Mouse (Mus musculus) telencephalon, adult 2 months (tissue): Measurements from ENCODE around the gene Nr1i2.
"Not testable (repeated sequence)": the region's sequence is repeated elsewhere in the genome, so short reads cannot be mapped to it uniquely, and the experiment has no call there.

ENCODE experiments used
- DNase-seq: peaks from one replicate; pipeline ENCODE4 v3.0.0-alpha.2; 2011; ENCODE audit warnings: low read depth, low spot score

Nr1i2 gene

GRCm38 (mm10) chr16:38287762-38288161 is 6.9 kb downstream of the Nr1i2 start:
- DNase-seq = no peak

- no peak for DNase-seq
Observed at GRCm38 (mm10) chr16:38287357-38287756, 7.3 kb downstream of the Nr1i2 start.

GRCm38 (mm10) chr16:38286541-38286940 is 8.1 kb downstream of the Nr1i2 start:
- no peak for DNase-seq

DNA sequence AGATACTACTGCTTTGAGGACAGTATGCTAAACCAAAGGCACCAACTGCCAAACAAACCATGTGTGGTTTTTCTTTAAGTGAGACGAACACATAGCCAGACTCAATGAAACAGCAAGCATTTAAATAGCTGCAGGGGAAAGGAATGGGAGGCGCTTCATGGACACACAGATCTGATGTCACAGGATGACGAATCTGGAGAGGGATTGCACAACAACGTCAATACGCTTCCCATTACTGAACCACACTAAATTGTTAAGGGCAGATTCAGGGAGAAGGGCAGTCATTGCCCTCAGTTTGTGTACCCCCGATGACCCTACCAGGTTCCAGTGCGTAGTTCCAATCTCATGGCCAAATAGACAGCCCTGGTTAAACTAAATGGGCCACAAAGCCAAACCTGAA is 8.8 kb downstream of the Nr1i2 start:
- no peak for DNase-seq

DNA sequence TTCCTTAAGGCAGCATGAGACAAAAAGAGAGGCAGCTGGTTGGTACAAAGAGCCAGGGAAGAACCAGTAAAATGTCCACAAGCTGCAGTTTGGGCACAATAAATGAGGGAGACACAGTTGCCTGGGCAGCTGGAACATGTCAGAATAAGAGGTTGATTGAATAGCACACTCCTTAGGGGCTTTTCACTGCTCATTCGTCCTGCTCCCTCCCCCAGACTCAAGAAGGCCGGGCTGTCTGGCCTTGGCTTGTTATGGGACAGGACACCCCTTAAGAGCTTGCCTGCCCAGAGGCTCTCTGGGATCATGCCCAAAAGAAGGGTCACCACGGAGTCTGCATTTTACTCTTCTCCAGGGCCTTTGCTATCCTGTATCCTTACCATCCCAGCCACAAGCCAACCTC is 11.3 kb downstream of the Nr1i2 start:
- no peak for DNase-seq

DNA sequence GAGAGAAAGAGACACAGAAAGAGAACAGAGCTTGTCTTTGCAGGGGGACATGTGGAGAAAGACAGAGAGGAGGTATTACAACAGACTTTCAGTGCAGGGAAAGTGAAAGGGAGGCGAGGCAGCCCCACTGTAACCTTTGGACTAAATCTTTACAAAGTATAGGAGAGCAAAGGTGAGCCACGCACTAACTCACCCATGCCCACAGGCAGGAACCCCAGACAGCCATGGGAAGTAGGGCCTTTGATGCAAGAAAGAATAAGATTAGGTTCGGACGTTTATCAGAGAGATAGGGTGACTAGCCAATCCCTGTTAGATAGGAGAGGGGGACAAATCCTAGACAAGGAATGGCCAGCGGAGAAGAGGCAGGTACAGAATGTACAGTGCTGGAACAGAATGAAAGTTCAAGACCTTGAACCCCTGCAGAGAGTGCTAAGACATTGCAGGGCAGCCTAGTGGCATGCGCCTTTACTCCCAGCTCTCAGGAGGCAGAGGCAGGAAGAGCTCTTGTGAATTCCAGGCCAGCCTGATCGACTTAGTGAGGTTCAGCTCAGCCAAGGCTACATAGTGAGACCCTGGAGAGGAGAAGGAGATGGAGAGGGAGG is 12.0 kb downstream of the Nr1i2 start:
- no peak for DNase-seq

- no peak for DNase-seq
Observed at GRCm38 (mm10) chr16:38280951-38281350, 13.7 kb downstream of the Nr1i2 start.

DNA sequence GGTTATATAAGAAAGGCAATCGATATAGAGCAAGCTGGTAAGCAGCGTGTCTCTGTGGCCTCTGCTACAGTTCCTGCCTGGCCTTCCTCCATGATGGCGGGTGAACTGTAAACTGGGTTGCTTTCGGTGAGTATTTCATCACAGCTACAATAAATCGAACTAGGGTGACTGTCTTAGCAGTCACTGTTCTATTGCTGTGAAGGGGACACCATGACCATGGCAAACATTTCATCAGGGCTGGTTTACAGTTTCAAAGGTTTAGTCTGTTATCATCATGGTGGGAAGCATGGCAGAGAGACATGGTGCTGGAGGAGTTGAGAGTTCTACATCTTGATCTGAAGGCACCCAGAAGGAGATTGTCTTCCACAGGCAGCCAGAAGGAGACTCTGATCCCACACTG is 14.8 kb downstream of the Nr1i2 start:
- no peak for DNase-seq

GRCm38 (mm10) chr16:38274737-38275136 is 19.9 kb downstream of the Nr1i2 start:
- no peak for DNase-seq

DNA sequence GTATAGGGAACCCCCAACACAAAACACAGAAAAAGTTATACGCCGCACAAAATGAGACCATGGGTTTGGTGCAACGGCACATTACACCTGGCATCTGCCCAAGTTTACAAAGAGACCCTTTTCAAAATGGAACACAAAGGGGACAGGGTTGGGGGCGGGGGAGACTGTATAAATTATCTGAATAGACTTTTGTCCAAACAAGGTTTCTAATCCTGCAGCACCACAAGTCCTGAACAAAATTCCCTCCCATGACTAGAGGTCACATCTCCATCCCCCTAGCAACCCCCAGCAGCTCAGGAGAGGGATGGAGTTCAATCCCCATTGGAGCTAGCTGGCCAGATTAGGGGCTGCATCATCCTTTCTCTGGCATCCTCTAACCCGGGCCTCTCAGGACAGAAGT is 22.1 kb downstream of the Nr1i2 start:
- no peak for DNase-seq

GRCm38 (mm10) chr16:38271601-38272000 is 23.0 kb downstream of the Nr1i2 start:
- DNase-seq = no peak

GRCm38 (mm10) chr16:38255927-38256326 is 38.7 kb downstream of the Nr1i2 start:
- no peak for DNase-seq

GRCm38 (mm10) chr16:38255107-38255506 is 39.5 kb downstream of the Nr1i2 start:
- no peak for DNase-seq

DNA sequence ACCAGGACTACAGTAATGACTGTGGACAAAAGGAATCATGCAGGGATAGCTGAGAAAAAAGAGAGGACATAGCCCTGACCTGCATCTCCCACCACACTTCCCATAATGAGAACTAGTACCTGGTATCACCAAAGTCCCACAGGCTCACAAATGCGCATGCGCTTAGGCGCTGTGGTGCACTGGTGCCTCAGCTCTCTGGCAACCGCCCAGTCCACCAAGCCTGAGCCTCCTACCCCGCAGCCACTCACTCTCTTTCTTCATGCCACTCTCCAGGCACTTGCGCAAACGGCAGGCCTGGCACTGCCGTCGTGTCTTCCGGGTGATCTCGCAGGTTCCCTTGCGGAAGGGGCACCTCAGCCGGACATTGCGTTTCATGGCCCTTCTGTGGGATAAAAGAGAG is 40.6 kb downstream of the Nr1i2 start:
- DNase-seq = no peak

- no peak for DNase-seq
Observed at GRCm38 (mm10) chr16:38250467-38250866, 44.2 kb downstream of the Nr1i2 start.

- no peak for DNase-seq
Observed at GRCm38 (mm10) chr16:38248331-38248961, 46.2 kb downstream of the Nr1i2 start.

DNA sequence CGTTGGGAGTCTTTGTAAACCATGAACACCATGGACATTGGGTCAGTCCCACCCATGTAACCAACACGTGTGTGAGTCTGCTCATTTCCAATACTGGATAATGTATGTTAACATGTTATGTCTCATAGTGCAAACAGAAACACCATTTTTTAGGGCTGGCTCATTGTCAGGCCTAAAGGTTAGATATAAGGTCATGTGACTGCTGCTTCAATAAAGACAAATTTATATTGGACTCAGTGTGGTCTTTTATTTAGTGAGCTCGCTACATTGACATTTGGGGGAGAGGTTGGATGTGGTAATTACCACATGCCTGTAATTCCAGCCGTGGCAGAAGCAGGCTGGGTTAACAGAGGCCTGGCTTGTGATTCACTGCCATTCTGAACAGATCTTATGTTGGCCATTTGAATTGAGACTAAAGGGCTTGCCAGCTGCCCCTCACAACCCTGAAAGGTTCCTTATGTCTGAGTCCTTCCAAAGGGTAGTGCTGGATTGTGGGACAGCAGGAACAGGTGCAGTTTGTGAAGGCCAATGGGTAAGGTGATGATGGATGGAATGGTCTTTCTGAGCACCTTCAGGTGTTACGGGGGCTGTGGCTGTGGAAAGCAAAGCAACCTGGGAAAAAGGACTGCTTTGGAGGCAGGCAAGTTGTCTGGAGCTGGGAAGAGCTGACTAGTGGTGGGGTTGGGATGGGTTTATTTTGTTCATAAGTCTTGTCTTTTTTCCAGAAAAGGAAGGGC is 48.6 kb downstream of the Nr1i2 start:
- no peak for DNase-seq

GRCm38 (mm10) chr16:38245379-38245778 is 49.2 kb downstream of the Nr1i2 start:
- no peak for DNase-seq

DNA sequence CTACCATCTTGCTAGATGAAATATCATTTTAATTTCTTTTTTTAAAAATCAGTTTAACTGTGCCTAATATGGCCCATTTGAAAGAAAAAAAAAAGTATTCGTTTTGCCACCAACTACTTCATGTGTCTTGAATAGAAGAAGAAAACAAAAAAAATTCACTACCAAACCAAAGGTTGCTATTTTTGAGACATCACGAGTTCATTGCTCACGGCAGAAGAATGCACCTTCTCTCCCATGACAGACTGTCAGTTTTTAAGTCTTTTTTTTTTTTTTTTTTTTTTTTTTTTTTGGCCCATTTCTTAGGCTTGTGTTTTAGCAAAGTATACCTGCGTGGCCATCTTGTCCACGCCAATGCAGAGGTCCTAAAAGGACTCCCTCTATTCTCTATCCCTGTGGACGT is 50.5 kb downstream of the Nr1i2 start:
- DNase-seq = no peak

GRCm38 (mm10) chr16:38240167-38240566 is 54.5 kb downstream of the Nr1i2 start:
- no peak for DNase-seq

DNA sequence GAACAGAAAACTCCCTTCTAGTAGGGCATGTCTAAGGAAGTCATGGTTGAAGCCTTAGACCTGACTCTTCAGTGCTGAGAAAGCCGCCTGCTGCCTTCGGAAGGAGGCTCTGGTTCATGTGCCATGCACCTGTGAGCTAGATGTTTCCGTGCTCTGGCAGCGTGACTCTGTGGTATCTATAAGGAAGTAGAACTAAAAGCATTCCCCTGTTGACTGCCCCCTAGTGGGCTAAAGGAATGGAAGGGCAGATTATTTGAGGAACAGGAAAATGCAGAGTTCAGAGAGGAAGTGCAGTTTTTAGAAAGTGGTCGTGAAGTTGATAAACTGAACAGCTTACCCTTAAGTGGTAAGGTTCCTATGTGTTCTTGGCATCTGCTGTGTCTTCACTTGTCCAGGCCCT is 54.9 kb downstream of the Nr1i2 start:
- DNase-seq = peak; percentile 34

- no peak for DNase-seq
Observed at GRCm38 (mm10) chr16:38236936-38237585, 57.6 kb downstream of the Nr1i2 start.

GRCm38 (mm10) chr16:38222491-38222890 is 72.1 kb downstream of the Nr1i2 start:
- not testable (repeated sequence) for DNase-seq
